Mouse (Mus musculus): ENCODE measurements around the gene Thbs2. TPM values are rescaled to one million over a fixed set of nuclear protein-coding genes. Genes with fewer than 3 reads are reported as not detected.
A peak's percentile ranks its signal among the peaks of the same experiment; 100 is the strongest.

Gene Thbs2
- polyA plus RNA-seq, 1 experiment from 2014 or later = 49.6 TPM

DNA sequence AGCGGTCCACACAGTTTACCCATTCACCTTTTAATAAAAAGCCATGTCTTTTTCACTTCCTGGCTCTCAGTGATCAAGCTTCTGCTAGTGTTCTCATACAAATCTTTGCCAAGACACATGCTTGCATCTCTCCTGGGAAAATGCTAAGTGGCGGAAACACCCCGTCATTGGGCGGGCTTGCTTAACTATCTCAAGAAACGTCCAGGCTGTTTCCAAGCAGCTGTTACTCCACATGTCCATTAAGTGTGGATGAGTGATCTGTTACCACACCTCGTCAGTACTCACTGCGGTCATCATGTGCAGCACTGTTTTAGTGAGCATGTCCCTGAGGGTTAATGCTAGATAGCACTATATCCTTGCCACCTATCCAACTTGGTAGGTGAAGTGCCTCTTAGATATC lies 26.2 kb upstream of the Thbs2 start:
- Histone ChIP-seq H3K4me3 (ENCODE audit: low read length) (no peak overlapping the region), H3K36me3 (ENCODE audit: control insufficient read depth, insufficient read depth, low read length) (no peaks in the 10 kb centered on the region), H3K9me3 (ENCODE audit: control insufficient read depth, low read length) (no peaks in the 10 kb centered on the region), H3K27ac (ENCODE audit: low read length) (no peak overlapping the region), H3K27me3 (replicated peaks; ENCODE audit: control insufficient read depth, insufficient read depth, low read length) (no peaks in the 10 kb centered on the region), H3K4me2 (ENCODE audit: low read depth, low read length) (no peak overlapping the region), H3K9ac (ENCODE audit: low read depth, low read length) (no peak overlapping the region), H3K4me1 (ENCODE audit: control insufficient read depth, insufficient read depth, low read length) (peaks cover 6% of the 10 kb centered on the region)
- WGBS = 66% methylated on average over 7 of the region's 7 CpGs
- no peak for ATAC-seq

DNA sequence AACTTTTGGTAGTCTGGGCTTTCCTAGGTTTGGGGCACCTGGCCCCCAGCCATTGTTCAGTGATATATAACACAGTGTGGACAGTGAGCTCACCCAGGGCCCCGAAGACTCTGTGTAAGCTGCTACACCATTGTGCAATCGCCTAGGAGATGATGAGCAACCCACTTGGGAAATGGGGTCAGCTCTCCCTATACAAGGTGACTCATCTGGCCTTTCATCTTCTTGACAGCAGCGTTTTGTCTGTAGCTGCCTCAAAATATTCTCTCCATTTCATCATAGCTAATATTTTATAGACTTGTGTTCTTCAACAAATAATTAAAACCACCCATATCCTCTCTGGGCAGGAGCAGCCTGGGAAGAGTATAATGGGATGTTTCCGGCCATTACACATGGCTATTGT lies 24.8 kb upstream of the Thbs2 start:
- Histone ChIP-seq H3K4me1 (ENCODE audit: control insufficient read depth, insufficient read depth, low read length) (peaks cover 6% of the 10 kb centered on the region), H3K27ac (ENCODE audit: low read length) (no peak overlapping the region), H3K9ac (ENCODE audit: low read depth, low read length) (no peak overlapping the region), H3K4me2 (ENCODE audit: low read depth, low read length) (no peak overlapping the region), H3K27me3 (replicated peaks; ENCODE audit: control insufficient read depth, insufficient read depth, low read length) (no peaks in the 10 kb centered on the region), H3K36me3 (ENCODE audit: control insufficient read depth, insufficient read depth, low read length) (no peaks in the 10 kb centered on the region), H3K4me3 (ENCODE audit: low read length) (no peak overlapping the region), H3K9me3 (ENCODE audit: control insufficient read depth, low read length) (no peaks in the 10 kb centered on the region)
- WGBS = 55% methylated on average over 4 of the region's 4 CpGs
- ATAC-seq = no peak

DNA sequence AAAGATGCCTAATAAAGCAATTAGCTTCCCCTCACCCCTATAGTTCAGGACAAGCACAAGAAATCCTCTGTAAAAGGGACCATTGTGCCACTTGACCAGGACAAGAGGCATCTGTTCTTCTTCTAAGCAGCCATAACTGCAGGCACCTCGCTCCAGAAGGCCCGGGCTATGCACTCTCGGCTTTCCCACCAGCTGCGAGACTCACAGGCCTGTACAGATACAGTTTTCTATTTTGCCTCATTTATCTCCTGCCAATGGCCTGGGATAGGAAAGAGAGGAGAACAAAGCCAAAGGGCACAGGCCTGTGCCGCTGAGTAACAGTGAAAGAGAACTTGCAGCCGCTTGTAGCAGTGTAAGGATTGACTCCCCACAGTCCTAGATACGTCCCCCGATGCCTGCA lies 20.7 kb upstream of the Thbs2 start:
- Histone ChIP-seq H3K4me2 (ENCODE audit: low read depth, low read length) (no peak overlapping the region), H3K27ac (ENCODE audit: low read length) (no peak overlapping the region), H3K4me1 (ENCODE audit: control insufficient read depth, insufficient read depth, low read length) (no peaks in the 10 kb centered on the region; the same call in 1 of the 2 replicates), H3K4me3 (ENCODE audit: low read length) (no peak overlapping the region), H3K27me3 (replicated peaks; ENCODE audit: control insufficient read depth, insufficient read depth, low read length) (no peaks in the 10 kb centered on the region), H3K36me3 (ENCODE audit: control insufficient read depth, insufficient read depth, low read length) (no peaks in the 10 kb centered on the region), H3K9ac (ENCODE audit: low read depth, low read length) (no peak overlapping the region), H3K9me3 (ENCODE audit: control insufficient read depth, low read length) (no peaks in the 10 kb centered on the region)
- WGBS = 66% methylated on average over 8 of the region's 8 CpGs
- 0 out of 2 replicates have a peak, but pooled peaks have one; percentile 26 for ATAC-seq

GRCm38 (mm10) chr17:14714374-14714773 lies 20.3 kb upstream of the Thbs2 start:
- no peaks in the 10 kb centered on the region for H3K9me3 ChIP-seq (ENCODE audit: control insufficient read depth, low read length)
- H3K27ac ChIP-seq (ENCODE audit: low read length) = no peak overlapping the region
- WGBS = 86% methylated on average over 3 of the region's 3 CpGs
- no peak overlapping the region for H3K4me3 ChIP-seq (ENCODE audit: low read length)
- H3K36me3 ChIP-seq (ENCODE audit: control insufficient read depth, insufficient read depth, low read length) = no peaks in the 10 kb centered on the region
- H3K4me2 ChIP-seq (ENCODE audit: low read depth, low read length) = no peak overlapping the region
- no peaks in the 10 kb centered on the region for H3K27me3 ChIP-seq (replicated peaks; ENCODE audit: control insufficient read depth, insufficient read depth, low read length)
- no peaks in the 10 kb centered on the region; the same call in 1 of the 2 replicates for H3K4me1 ChIP-seq (ENCODE audit: control insufficient read depth, insufficient read depth, low read length)
- ATAC-seq = no peak
- H3K9ac ChIP-seq (ENCODE audit: low read depth, low read length) = no peak overlapping the region

GRCm38 (mm10) chr17:14711784-14712183 lies 17.7 kb upstream of the Thbs2 start:
- Histone ChIP-seq H3K4me1 (ENCODE audit: control insufficient read depth, insufficient read depth, low read length) (no peaks in the 10 kb centered on the region), H3K27ac (ENCODE audit: low read length) (no peak overlapping the region), H3K9me3 (ENCODE audit: control insufficient read depth, low read length) (no peaks in the 10 kb centered on the region), H3K4me2 (ENCODE audit: low read depth, low read length) (no peak overlapping the region), H3K36me3 (ENCODE audit: control insufficient read depth, insufficient read depth, low read length) (no peaks in the 10 kb centered on the region), H3K4me3 (ENCODE audit: low read length) (no peak overlapping the region), H3K9ac (ENCODE audit: low read depth, low read length) (no peak overlapping the region), H3K27me3 (replicated peaks; ENCODE audit: control insufficient read depth, insufficient read depth, low read length) (no peaks in the 10 kb centered on the region)
- ATAC-seq = no peak
- WGBS = 86% methylated on average over 3 of the region's 3 CpGs

DNA sequence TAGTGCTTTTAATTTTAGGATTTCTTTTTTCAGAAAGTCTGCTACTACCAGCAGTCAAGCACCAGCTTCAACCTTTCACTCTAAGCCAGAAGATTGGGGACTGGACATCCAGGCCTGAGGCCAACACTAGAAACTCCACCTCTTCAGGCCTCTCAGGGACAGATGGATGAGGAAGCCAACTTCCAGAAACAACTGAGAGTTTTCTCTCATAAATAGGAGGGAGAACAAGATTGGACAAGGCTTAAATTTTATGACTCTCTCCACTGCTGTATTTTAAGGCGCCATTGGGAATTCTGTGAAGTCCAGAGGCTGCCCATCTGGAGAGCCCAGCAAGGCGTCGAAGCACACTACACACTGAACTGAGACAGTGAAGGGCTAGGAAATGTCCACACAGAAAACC lies 17.0 kb upstream of the Thbs2 start:
- Histone ChIP-seq H3K9me3 (ENCODE audit: control insufficient read depth, low read length) (no peaks in the 10 kb centered on the region), H3K4me1 (ENCODE audit: control insufficient read depth, insufficient read depth, low read length) (no peaks in the 10 kb centered on the region), H3K9ac (ENCODE audit: low read depth, low read length) (no peak overlapping the region), H3K4me2 (ENCODE audit: low read depth, low read length) (no peak overlapping the region), H3K27ac (ENCODE audit: low read length) (no peak overlapping the region), H3K36me3 (ENCODE audit: control insufficient read depth, insufficient read depth, low read length) (no peaks in the 10 kb centered on the region), H3K4me3 (ENCODE audit: low read length) (no peak overlapping the region), H3K27me3 (replicated peaks; ENCODE audit: control insufficient read depth, insufficient read depth, low read length) (no peaks in the 10 kb centered on the region)
- WGBS = 86% methylated on average over 3 of the region's 3 CpGs
- ATAC-seq = no peak

DNA sequence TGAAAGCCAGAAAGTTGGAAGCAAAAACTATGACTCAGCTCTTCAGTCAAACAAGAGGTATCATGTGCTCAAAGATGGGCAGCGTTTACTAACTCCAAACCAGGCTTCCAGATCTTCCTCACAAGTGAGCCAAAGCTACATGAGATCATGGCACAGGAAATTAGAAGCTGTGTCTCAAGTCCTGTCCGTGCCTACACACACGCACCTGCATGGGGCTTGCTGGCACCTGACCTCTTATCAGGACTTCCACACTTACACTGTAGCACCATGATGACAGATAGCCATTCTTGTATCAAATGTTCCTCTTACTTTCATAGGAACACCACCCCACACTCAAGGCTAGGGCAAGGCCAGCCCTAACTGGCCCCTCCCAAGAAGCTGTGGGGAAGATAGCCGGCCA lies 12.0 kb upstream of the Thbs2 start:
- ATAC-seq = no peak
- H3K4me3 ChIP-seq (ENCODE audit: low read length) = no peak overlapping the region
- H3K27ac ChIP-seq (ENCODE audit: low read length) = no peak overlapping the region
- no peaks in the 10 kb centered on the region for H3K36me3 ChIP-seq (ENCODE audit: control insufficient read depth, insufficient read depth, low read length)
- no peaks in the 10 kb centered on the region for H3K9me3 ChIP-seq (ENCODE audit: control insufficient read depth, low read length)
- no peak overlapping the region for H3K4me2 ChIP-seq (ENCODE audit: low read depth, low read length)
- H3K27me3 ChIP-seq (replicated peaks; ENCODE audit: control insufficient read depth, insufficient read depth, low read length) = no peaks in the 10 kb centered on the region
- 86% methylated on average over 4 of the region's 4 CpGs for WGBS
- peaks cover 8% of the 10 kb centered on the region for H3K4me1 ChIP-seq (ENCODE audit: control insufficient read depth, insufficient read depth, low read length)
- H3K9ac ChIP-seq (ENCODE audit: low read depth, low read length) = no peak overlapping the region

GRCm38 (mm10) chr17:14705466-14705865 lies 11.4 kb upstream of the Thbs2 start:
- H3K4me2 ChIP-seq (ENCODE audit: low read depth, low read length) = no peak overlapping the region
- H3K9ac ChIP-seq (ENCODE audit: low read depth, low read length) = no peak overlapping the region
- H3K27ac ChIP-seq (ENCODE audit: low read length) = no peak overlapping the region
- no peaks in the 10 kb centered on the region for H3K9me3 ChIP-seq (ENCODE audit: control insufficient read depth, low read length)
- H3K4me1 ChIP-seq (ENCODE audit: control insufficient read depth, insufficient read depth, low read length) = peaks cover 8% of the 10 kb centered on the region
- H3K36me3 ChIP-seq (ENCODE audit: control insufficient read depth, insufficient read depth, low read length) = no peaks in the 10 kb centered on the region
- H3K27me3 ChIP-seq (replicated peaks; ENCODE audit: control insufficient read depth, insufficient read depth, low read length) = no peaks in the 10 kb centered on the region
- no peak overlapping the region for H3K4me3 ChIP-seq (ENCODE audit: low read length)
- WGBS = 79% methylated on average over 2 of the region's 2 CpGs
- ATAC-seq = no peak

- 68% methylated on average over 6 of the region's 6 CpGs for WGBS
- Histone ChIP-seq H3K4me2 (ENCODE audit: low read depth, low read length) (no peak overlapping the region), H3K27me3 (replicated peaks; ENCODE audit: control insufficient read depth, insufficient read depth, low read length) (no peaks in the 10 kb centered on the region), H3K4me1 (ENCODE audit: control insufficient read depth, insufficient read depth, low read length) (peaks cover 8% of the 10 kb centered on the region), H3K27ac (ENCODE audit: low read length) (0 out of 2 replicates have a peak overlapping the region, but pooled peaks have one; percentile 13), H3K9me3 (ENCODE audit: control insufficient read depth, low read length) (no peaks in the 10 kb centered on the region), H3K9ac (ENCODE audit: low read depth, low read length) (no peak overlapping the region), H3K36me3 (ENCODE audit: control insufficient read depth, insufficient read depth, low read length) (no peaks in the 10 kb centered on the region), H3K4me3 (ENCODE audit: low read length) (no peak overlapping the region)
- no peak for ATAC-seq
Measured at GRCm38 (mm10) chr17:14703771-14704170, 9.7 kb upstream of the Thbs2 start.

- 0 out of 2 replicates have a peak overlapping the region, but pooled peaks have one; percentile 13 for H3K27ac ChIP-seq (ENCODE audit: low read length)
- H3K36me3 ChIP-seq (ENCODE audit: control insufficient read depth, insufficient read depth, low read length) = no peaks in the 10 kb centered on the region
- no peak overlapping the region for H3K4me2 ChIP-seq (ENCODE audit: low read depth, low read length)
- ATAC-seq = peak; percentile 52; the same call in 1 of the 2 replicates
- peaks cover 8% of the 10 kb centered on the region for H3K4me1 ChIP-seq (ENCODE audit: control insufficient read depth, insufficient read depth, low read length)
- no peak overlapping the region for H3K4me3 ChIP-seq (ENCODE audit: low read length)
- WGBS = 40% methylated on average over 4 of the region's 4 CpGs
- no peaks in the 10 kb centered on the region for H3K27me3 ChIP-seq (replicated peaks; ENCODE audit: control insufficient read depth, insufficient read depth, low read length)
- H3K9me3 ChIP-seq (ENCODE audit: control insufficient read depth, low read length) = no peaks in the 10 kb centered on the region
- H3K9ac ChIP-seq (ENCODE audit: low read depth, low read length) = no peak overlapping the region
Measured at GRCm38 (mm10) chr17:14703268-14703667, 9.2 kb upstream of the Thbs2 start.
